Mouse (Mus musculus) embryo, embryonic 11.5 days (tissue): Measurements from ENCODE around the gene Glis3.

Source experiments
- DNase-seq: peaks from one replicate; pipeline ENCODE4 v3.0.0-alpha.2; 2012; ENCODE audit warnings: low read depth, low spot score

Gene Glis3

DNA sequence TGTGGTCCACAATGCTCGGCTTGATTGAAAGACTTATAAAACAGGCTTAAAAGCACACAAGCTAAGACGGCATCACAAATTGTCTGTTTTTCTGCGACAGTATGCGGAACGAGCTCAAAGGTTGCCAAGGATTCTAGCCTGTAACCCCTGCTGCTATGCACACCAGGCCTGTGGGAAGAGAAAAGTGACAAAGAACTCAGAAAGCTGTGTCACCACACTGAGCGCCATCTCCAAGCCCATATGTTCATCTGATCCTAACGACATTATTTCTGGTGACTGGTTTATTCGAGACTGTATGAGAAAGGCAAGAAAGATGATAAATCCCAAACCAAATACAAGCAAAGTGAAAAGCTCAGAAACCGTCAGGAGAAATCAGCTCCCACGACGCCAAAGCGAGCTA, 144.9 kb downstream of the Glis3 start:
- DNase-seq: no peak

DNA sequence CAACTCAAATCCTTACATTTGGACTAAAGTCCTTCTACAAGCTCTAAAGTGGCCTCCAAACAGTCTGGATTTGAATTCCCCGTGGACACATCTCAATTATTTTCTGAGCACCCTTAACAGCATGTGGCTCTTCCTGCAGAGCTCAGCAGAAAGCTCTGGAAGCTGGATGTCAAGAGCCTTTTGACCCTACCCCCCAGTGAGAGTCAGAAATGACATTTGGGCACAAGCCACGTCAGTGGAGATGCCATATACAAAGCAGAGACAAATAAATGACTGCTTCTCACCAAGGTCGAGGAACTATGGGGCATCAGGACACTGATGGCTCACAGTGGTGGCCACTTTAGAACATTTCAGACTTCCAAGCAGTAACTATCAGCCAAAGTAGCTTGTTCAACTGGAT, 146.3 kb downstream of the Glis3 start:
- no peak for DNase-seq

DNA sequence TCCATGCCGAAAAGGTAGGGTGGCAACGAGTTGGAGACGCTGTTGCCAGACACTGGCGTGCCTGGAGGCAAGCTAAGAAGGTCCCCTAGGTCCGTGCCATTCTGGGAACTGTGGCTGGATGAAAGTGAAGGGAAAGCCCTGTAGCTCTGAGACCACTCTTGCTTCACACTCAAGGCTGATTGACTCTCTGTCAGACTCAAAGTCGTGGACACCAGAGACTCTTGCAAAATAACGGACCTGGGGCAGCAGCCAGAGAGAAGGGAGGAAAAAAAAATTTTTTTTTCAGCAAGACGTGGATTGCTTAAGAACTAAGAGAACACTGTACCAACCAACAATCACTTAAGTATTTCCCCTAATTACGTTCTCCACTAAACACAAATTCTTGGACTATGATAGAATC, 148.1 kb downstream of the Glis3 start:
- DNase-seq: no peak

DNA sequence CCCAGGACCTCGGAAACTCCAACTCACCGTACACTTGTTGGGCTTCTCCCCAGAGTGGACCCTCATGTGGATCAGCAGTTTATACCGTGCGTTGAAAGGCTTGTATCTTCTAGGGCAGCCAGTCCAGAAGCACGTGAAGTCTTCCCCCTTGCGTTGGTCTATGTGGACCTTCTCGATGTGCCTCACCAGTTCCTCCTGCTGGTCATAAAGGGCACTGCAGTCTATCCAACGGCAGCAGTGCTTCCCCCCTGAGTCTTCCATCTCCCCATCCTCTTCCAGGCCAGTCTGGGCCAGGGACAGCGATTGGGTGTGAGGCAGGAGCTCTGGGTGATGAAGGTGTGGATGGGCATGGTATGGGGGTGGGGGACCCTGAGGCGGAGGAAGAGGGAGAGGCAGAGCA, 149.0 kb downstream of the Glis3 start:
- DNase-seq: no peak

DNA sequence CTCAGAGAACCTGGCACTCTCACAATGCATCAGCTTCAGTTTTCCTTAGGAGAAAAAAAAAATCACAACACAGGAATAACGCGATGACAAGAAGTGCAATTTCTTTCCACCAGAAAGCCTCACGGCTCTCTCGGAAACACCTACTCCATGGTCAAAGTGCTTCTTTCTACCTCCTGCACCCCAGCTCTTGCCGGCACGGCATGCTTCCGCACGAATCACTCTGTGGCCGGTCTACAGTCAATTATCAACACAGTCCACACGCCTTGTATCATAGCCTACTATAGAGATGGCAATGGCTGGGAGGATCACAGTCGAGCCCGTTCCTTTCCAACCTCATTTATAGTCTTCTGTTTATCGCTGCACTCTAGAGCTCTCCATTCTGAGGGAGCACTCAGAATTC, 150.9 kb downstream of the Glis3 start:
- DNase-seq: no peak

DNA sequence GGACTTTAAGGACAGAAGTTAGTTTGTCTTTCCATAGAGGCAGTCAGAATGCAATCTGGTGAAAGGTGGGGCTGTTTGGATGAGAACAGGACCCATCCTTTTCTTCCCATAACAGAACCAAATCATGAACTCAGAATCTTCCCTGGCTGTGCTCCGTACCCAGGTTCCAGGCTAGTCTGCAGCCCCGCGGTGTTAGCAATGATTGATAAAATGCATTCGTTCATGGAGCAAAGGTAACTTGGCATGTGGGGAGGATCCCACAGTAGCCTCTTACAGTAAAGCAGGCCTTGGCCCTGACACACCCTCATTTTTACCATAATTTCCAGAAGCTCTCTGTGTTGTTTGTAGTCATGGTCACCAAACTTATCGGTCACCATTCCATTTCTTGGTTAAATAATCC, 152.4 kb downstream of the Glis3 start:
- DNase-seq: no peak

DNA sequence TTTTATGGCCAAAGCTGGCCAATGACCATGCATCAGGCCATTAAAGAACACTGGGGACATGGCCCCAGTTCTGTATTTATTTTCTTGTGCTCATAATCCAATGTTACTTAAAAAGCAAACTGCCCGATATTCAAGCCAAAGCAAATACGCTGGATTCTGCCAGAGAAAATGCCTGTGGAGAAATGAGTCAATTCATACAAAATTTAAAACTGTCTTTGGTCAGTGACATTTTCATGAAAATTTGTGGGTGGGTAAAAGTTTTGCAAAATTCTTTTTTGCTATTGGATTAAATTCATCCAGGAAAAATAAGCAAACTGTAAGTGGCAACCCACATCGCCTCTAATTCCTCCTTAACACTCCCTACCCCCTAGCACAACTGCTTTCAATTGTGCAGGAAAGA, 154.5 kb downstream of the Glis3 start:
- no peak for DNase-seq

DNA sequence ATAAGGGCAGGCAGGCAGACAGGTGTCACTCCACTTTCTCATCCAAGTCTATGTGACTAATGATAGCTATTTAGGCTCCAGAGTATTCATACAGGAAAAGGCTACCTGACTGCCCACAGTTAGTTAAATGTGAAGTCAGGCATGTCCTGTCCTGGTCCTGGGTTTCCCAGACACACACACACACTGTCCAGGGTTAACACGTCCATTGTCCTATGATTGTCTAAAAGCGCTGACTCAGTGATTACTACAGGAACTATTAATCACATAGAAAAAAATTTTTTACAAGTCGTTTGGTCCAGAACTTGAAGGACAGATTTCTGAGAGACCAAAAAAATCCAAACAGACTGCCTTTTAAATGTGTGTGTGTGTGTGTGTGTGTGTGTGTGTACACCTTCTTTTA, 157.6 kb downstream of the Glis3 start:
- no peak for DNase-seq

DNA sequence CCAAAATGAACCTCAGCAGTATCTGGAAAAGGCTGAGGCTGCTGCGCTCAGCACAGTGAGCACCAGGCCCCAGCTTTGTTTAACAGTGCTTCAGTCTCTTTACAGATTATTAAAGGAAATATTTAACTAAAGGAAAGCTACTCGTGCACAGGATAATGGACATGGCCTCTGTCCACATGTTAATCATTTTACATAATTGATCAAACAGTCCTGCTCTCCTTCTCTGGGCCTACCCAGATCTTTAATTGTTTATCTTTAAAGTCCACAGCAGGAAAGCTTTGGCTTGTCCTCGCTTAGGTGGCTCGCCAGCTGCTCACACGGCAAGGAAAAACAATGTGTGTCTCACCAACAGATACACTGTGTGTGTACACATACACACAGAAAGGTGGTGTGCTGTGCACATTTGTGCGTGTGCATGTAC, 159.1 kb downstream of the Glis3 start:
- DNase-seq: no peak

DNA sequence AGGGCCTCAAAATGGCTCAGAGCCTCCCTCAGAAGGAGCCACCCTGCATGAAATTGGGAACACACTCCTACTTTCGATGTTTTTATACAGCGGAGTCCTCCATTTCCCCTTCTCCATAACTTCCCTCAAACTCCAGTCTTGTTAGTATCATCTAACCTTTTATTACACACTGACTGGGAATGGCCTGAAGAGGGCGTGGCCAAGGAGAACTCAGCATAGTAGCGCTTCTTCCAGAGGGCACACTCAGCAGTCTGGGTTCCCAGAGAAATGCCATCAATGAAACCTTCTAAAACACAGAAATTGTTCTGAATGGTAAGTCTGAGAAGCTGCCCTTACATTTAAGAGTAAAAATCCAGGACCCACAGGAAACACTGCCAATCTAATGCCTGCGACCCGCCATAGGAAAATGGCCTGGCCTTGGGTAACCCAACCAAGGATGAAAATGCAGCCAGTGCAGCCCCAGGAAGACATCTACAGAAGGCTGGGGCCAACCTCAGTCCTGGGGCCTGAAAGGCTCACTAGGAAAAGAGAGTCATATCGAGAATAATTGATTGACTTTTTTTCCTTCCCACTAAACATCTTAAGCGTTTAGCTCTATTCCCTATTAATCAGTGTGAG, 159.6 kb downstream of the Glis3 start:
- DNase-seq: no peak

DNA sequence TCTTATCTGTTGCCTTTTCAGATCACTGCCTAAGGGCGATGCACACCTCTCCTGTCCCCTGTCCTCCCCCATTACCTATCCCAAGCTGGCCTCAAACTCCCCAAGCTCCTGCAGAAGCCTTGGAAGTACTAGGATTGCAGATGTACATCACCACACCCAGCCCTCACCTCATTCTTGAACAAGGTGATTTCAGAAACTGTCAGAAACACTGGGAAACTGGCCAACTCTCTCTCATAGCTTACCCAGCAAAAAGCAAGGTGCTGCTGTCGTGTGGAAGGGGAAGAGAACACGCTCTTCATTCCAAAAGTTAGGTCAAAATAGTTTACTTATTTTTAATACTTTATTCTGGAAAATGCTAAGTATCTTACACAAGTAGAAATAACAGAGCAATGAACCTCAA, 160.6 kb downstream of the Glis3 start:
- DNase-seq: no peak

DNA sequence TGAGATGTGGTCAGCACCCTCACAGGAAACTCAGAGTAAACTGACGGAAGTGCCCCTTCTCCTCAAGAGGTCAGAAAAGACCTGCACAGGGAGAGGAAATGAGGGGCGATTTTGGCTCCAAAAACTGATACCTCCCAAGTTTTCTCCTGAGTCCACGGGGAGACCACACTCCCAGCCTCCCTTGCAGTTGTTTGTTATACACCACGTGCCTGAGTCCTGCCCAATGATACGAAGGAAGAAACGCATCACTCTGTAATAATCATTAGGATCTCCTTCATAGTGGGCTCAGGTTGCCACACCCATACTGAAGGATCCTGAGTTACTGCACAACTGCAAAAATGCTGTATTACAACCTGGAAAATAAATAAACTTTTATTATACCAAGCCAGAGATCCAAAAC, 161.0 kb downstream of the Glis3 start:
- DNase-seq: no peak

DNA sequence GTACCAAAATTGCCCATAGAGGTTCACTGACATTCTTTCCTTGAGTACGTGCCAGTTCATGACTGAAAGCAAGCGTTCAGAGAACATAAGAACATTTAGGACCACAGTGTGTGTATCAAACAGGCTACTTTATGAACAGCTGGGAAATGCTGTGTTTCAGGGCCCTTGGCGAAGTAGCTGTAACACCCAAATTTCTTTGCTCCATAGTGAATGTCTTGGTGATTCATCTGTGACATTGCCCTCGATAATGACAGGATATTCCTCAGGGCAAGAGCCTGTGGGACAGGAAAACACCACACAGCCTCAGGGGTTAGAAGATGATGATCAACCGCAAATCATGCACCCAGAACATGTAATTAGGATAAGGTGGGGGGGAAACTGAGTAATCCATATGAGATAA, 161.6 kb downstream of the Glis3 start:
- no peak for DNase-seq

DNA sequence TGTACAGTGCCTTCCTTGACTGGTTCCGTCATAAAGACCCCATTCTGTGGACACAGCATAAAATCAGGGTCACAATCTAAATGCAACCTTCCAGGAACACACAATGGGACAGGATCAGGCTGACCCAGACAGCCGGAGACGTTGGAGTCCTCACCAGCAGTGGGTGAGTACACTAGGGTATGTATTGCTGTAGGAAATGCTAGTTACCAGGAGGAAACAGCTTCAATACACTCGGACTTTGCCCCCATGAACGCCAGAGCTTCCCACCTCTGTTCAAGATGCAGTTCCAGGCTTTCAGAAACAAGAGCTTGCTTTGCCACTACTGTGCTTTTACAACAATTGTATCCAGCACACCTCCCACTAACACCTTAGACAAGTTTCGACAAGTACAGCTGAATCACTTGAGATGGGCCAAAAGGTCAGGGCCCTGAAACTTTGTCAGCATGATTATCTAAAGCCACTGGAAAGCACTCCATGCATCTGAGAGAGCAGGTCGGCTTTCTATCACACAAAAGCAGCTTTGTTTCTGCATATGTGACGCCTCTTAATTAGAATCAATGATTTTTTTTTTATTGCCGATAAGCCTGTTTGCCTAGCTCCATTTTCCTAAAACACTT, 162.3 kb downstream of the Glis3 start:
- no peak for DNase-seq

DNA sequence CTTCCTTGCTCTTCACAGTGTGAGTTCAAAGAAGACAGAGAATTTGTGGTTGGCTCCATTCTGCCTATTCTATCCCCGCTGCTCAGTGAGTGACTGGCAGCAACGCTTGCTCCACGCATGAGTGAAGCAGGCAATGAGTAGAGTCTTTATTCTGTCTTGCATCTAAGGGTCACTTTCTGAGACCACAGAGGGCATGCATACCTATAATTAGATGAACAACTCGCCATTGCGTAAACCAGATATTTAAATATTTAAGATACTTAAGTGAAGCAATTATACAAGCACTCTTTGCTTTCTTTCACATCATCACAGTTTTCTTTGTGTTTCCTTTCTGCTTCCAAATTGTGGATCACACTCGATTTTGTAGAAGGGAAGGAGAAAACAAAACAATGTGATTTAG, 163.4 kb downstream of the Glis3 start:
- no peak for DNase-seq

DNA sequence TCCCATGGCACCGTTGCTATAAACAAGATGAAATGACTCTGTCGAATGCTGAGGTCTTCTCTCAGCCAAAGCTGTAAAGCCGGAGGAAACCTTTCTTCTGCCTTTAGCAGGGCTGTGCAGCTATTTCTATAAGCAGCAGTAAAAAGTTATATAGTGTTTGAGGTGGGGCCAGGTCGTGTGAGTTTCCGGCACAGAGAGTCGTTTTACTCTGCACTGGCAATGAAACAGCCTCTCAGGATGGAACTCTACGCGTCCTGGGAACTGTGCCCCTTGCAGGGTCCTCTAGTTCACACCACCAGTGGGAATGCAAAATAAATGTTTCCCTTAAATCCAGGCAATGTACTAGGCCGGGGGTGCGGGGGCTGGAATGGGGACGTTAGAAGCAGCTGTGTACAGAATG, 167.4 kb downstream of the Glis3 start:
- DNase-seq: no peak

DNA sequence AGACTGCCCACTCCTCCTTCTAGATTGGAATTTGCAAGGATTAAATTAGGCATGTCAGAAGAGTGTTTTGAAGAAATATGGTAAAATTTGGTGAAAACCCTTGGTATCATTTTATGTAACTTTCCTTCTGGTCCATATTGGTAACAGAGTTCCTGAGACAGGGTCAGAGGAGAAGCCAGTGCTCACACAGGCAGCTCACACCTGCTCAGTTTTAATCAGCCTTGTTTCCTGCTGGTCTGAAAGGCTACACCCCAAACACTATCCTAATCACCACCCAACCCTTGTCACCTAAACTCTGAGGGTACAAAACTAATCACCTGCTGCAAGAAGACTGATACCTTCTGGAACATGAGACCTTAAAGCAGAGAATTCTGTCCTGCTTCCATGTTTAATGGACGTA, 168.0 kb downstream of the Glis3 start:
- no peak for DNase-seq

DNA sequence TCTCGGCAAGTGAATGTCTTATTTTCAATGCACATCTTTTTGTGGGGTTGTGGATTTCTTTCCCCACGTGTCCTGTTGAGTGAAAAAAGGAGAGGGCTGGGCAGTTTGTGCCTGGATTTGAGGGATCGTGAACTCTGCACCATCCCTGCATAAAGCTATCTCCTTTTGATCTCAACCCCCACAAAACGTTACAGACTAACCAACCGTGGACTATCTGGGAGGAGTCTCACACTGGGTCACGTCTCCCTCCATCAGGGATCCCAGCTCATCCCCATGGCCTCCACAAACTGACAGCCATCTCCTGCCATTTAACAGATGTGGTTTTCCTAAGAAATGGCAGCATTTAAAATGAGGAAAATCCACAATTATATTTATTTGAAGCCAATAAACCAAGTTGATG, 174.5 kb downstream of the Glis3 start:
- no peak for DNase-seq

DNA sequence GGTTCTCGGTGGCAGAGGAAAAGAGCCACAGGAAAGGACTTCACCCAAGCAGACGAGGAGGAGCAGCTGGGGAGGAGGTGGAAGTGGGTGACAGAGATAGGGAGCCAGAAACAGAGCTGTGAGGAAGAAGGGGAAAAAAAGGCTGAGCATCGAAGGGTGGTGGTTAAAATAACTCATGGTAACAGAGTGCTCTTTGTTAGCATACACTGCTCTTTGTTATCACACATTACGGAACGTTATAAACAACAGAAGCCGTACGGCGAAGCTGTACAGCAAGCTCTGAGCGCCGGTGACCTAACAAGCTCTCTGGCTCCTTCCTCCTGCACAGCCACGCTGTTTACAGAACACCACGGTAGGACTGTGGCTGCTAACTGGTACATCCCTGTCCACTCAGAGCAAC, 176.9 kb downstream of the Glis3 start:
- DNase-seq: no peak

DNA sequence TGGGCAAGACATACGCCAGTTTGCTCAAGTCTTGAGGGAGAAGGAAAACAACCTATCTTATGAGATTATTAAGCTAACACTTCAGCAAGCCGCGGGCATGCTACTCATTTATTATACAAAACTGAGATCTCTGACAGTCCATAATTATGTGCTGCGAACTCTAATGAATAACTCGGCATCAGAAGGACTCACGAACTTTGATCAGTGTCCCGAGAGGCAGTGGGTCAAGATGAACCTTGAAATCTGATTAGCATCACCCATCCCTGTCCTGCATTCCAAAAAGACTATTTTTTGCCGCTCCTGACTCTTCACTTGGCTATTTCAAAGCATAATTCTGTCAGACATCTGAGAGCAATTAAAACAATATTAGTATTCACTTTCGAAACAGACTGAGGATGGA, 178.9 kb downstream of the Glis3 start:
- no peak for DNase-seq

DNA sequence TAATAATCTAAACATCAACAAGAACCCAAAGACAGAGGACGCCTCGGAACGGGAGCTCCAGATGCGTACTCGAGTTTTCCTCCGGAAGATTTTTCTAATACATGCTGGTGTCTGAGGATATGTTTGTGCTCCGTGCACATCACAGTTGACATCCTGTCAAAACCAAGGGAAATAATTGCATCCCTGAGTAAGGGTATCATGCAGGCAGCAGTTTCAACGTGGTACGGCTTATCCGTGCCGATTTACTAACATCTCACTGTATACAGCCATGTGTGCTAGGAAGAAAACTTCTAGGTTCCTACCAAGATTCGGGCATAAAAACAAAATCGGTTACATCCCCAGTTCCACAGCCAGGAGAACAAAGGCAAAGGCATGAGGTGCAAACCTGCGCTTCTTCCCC, 179.4 kb downstream of the Glis3 start:
- no peak for DNase-seq

DNA sequence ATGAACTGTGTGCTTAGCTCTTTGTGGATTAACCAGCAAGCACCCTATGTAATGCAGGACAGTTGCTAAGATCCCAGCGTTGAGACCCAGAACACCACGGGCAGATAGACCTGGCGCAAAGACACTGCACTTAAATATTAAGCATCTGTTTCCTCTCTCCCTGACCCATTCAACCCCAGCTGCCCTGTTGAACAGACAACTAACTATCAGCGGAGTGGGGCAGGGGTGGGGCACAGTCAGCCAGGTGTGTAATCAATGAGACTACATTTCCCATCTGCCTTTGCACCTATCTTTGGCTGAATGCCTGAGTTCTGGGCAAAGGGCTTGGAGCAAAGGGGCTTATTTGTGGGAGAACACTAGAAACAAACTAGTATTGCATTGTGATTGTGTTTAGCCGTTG, 180.1 kb downstream of the Glis3 start:
- no peak for DNase-seq

DNA sequence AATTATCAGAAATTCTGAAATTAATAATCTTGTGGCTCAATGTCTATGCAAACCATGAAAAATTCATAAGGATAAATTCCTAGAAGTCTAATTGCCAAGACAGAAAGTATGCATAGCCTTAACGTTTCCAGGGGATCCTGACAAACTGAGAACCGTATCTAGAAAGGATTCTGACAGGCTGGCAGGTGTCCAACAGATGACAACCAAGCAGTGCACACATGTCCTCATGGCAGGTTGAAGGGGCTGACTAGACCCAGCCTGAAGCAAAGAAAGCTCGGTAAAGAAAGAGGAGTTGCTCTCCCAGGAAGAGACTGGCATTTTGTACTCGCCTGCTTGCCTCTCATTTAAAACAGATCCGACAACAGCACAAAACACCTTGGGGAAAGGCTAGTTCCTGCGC, 184.0 kb downstream of the Glis3 start:
- DNase-seq: no peak

DNA sequence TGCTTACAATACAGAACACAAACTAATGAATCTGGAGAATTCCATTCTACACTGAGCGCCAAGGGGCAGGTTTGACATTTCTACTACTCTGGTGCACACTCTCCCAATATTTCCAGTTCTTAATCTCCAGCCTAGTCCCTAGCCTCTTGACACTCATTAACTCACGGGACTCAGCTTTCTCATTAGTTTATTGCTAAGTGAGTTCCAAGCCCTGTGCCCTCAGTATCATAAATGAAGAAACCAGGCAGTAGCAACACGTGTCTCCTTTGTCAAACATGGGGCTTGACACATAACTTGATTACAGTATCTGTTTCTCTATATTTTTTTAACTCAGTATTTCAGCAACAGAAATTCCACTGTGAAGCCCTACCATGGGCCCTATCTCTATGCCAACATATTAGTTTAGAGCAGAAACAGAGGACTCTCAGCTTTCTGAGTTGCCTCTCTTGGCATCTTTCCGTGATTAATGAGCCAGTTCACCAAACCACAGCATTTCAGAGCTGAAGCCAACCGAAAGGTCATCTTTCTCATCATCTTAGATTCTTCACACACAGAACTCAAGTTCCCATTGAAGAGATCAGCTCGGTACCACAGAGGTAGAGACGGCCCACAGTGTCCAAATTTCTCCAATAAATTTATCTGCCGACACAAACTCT, 186.1 kb downstream of the Glis3 start:
- DNase-seq: no peak
